9 mouse cellular contexts compared by ENCODE assay signal in genomic region chr4:118516699-118517496, GRCm38 (mm10). TPM values are rescaled to one million over a fixed set of nuclear protein-coding genes. Genes with fewer than 3 reads are reported as not detected.
DNase-seq lines count a peak whose midpoint lies in the region; ATAC-seq lines count a peak whose summit lies in the region.
"Had no signal": no experiment of that assay in that cellular context is flagged by ENCODE, and none has a peak within 500 bp of the region (broad histone marks: within the 10 kb centered on the region; RNA-seq: fewer than 3 reads in every experiment).

No protein-coding gene starts in this region.

- peak; percentile 19 for DNase-seq in neural tube, embryonic 11.5 days (ENCODE audit: low spot score)
- no peak for DNase-seq in neural tube, embryonic 10.5 days (ENCODE audit: extremely low spot score, low spot score)
- DNase-seq in kidney, postnatal 25 days = peak; percentile 62 to 78
- peak; percentile 55 for DNase-seq in midbrain, embryonic 14.5 days
- DNase-seq in urinary bladder, postnatal 4 days (ENCODE audit: low spot score in 2 of 2) = no peak
- no peak for DNase-seq in thymus, postnatal 4 days

- WGBS in neural tube, embryonic 11.5 days = 33% methylated on average over 20 of the region's 20 CpGs
- WGBS in heart, embryonic 15.5 days = 7% methylated on average over 20 of the region's 20 CpGs
- WGBS in midbrain, embryonic 14.5 days = 28% methylated on average over 20 of the region's 20 CpGs

- H3K27me3 ChIP-seq in neural tube, embryonic 11.5 days (ENCODE audit: control insufficient read depth, insufficient read depth, low read length) = no peaks in the 10 kb centered on the region
- peaks cover 8% of the 10 kb centered on the region; the same call in 1 of the 2 replicates for H3K27me3 ChIP-seq in heart, embryonic 15.5 days
- H3K27me3 ChIP-seq in midbrain, embryonic 14.5 days (ENCODE audit: control insufficient read depth, insufficient read depth, low read length) = no peaks in the 10 kb centered on the region

- no peaks in the 10 kb centered on the region for H3K36me3 ChIP-seq in neural tube, embryonic 11.5 days (ENCODE audit: control insufficient read depth, insufficient read depth, low read length)
- H3K36me3 ChIP-seq in heart, embryonic 15.5 days = no peaks in the 10 kb centered on the region
- H3K36me3 ChIP-seq in midbrain, embryonic 14.5 days (ENCODE audit: control insufficient read depth, insufficient read depth, low read length) = no peaks in the 10 kb centered on the region
- H3K36me3 ChIP-seq: limb, embryonic 15.5 days had no signal

- no peak overlapping the region for H3K4me3 ChIP-seq in neural tube, embryonic 11.5 days (ENCODE audit: low read depth, low read length)
- no peak overlapping the region for H3K4me3 ChIP-seq in heart, embryonic 15.5 days
- no peak overlapping the region for H3K4me3 ChIP-seq in midbrain, embryonic 14.5 days (replicated peaks; ENCODE audit: low read depth, low read length)
- H3K4me3 ChIP-seq: limb, embryonic 15.5 days had no signal

- no peak for ATAC-seq in neural tube, embryonic 11.5 days (ENCODE audit: insufficient read depth, low FRiP score, low TSS enrichment)
- ATAC-seq in heart, embryonic 15.5 days (replicated peaks; ENCODE audit: insufficient number of reproducible peaks, insufficient read depth, low FRiP score, low read depth) = no peak
- ATAC-seq in midbrain, embryonic 14.5 days (ENCODE audit: low FRiP score, low TSS enrichment) = no peak
- no peak for ATAC-seq in monocyte, adult 5-6 weeks (replicated peaks; ENCODE audit: insufficient number of reproducible peaks, low FRiP score, low TSS enrichment, poor library complexity, severe bottlenecking)

- H3K9me3 ChIP-seq in neural tube, embryonic 11.5 days (ENCODE audit: control insufficient read depth, low read length) = no peaks in the 10 kb centered on the region
- H3K9me3 ChIP-seq in heart, embryonic 15.5 days (replicated peaks) = no peaks in the 10 kb centered on the region
- no peaks in the 10 kb centered on the region for H3K9me3 ChIP-seq in midbrain, embryonic 14.5 days (ENCODE audit: control insufficient read depth, low read length)
- H3K9me3 ChIP-seq: limb, embryonic 15.5 days had no signal

- no peaks in the 10 kb centered on the region for H3K4me1 ChIP-seq in neural tube, embryonic 11.5 days (ENCODE audit: control insufficient read depth, insufficient read depth, low read length)
- peaks cover 15% of the 10 kb centered on the region for H3K4me1 ChIP-seq in heart, embryonic 15.5 days (replicated peaks)
- peaks cover 5% of the 10 kb centered on the region for H3K4me1 ChIP-seq in midbrain, embryonic 14.5 days (ENCODE audit: control insufficient read depth, insufficient read depth, low read length)

- no peak overlapping the region for H3K27ac ChIP-seq in neural tube, embryonic 11.5 days (ENCODE audit: low read depth, low read length)
- H3K27ac ChIP-seq in heart, embryonic 15.5 days = no peak overlapping the region
- H3K27ac ChIP-seq in midbrain, embryonic 14.5 days (replicated peaks; ENCODE audit: low read depth, low read length) = no peak overlapping the region
- H3K27ac ChIP-seq: limb, embryonic 15.5 days had no signal

- no peak overlapping the region for H3K9ac ChIP-seq in neural tube, embryonic 11.5 days (ENCODE audit: low read length)
- H3K9ac ChIP-seq in heart, embryonic 15.5 days = no peak overlapping the region
- no peak overlapping the region for H3K9ac ChIP-seq in midbrain, embryonic 14.5 days (replicated peaks; ENCODE audit: low read length)
- H3K9ac ChIP-seq: limb, embryonic 15.5 days had no signal

- 0 out of 2 replicates have a peak overlapping the region, but pooled peaks have one; percentile 4 for H3K4me2 ChIP-seq in neural tube, embryonic 11.5 days (ENCODE audit: low read depth)
- H3K4me2 ChIP-seq in heart, embryonic 15.5 days = peak overlapping the region; percentile 13; the same call in 1 of the 2 replicates
- H3K4me2 ChIP-seq in midbrain, embryonic 14.5 days (ENCODE audit: low read length) = peak overlapping the region; percentile 12; the same call in 1 of the 2 replicates
- H3K4me2 ChIP-seq: limb, embryonic 15.5 days had no signal

RNA-seq across cellular contexts. Expression of gene 2610528J11Rik, which starts 9.9 kb away (rescaled TPM):
- 0.43 and 0.74 TPM in 2 replicates for polyA plus RNA-seq in neural tube, embryonic 11.5 days (2014; fragmentation: Nextera tagmentation; extraction: Ambion mirVana)
- polyA plus RNA-seq in heart, embryonic 15.5 days (2015; fragmentation: Nextera tagmentation; extraction: Ambion mirVana) = 0.48 and 2.0 TPM in 2 replicates
- not detected in 2 replicates for polyA plus RNA-seq in midbrain, embryonic 14.5 days (2014; fragmentation: Nextera tagmentation; extraction: Ambion mirVana)
- total RNA-seq in monocyte, adult 5-6 weeks (2017) = not detected in 3 replicates

RNA-seq across cellular contexts. Expression of gene Tmem125, which starts 26.9 kb away (rescaled TPM):
- polyA plus RNA-seq in neural tube, embryonic 11.5 days (2014; fragmentation: Nextera tagmentation; extraction: Ambion mirVana) = 0.66 TPM in 1 of 2 replicates, not detected in the other
- polyA plus RNA-seq in heart, embryonic 15.5 days (2015; fragmentation: Nextera tagmentation; extraction: Ambion mirVana) = 0.39 and 1.2 TPM in 2 replicates
- polyA plus RNA-seq in midbrain, embryonic 14.5 days (2014; fragmentation: Nextera tagmentation; extraction: Ambion mirVana) = not detected in 2 replicates
- total RNA-seq in monocyte, adult 5-6 weeks (2017) = not detected in 3 replicates

RNA-seq across cellular contexts. Expression of gene Tie1, which starts 27.0 kb away (rescaled TPM):
- polyA plus RNA-seq in neural tube, embryonic 11.5 days (2014; fragmentation: Nextera tagmentation; extraction: Ambion mirVana) = 14.5 and 14.8 TPM in 2 replicates
- polyA plus RNA-seq in heart, embryonic 15.5 days (2015; fragmentation: Nextera tagmentation; extraction: Ambion mirVana) = 51.9 and 63.3 TPM in 2 replicates
- 8.1 and 12.0 TPM in 2 replicates for polyA plus RNA-seq in midbrain, embryonic 14.5 days (2014; fragmentation: Nextera tagmentation; extraction: Ambion mirVana)
- total RNA-seq in monocyte, adult 5-6 weeks (2017) = 0.10 TPM in 1 of 3 replicates, not detected in the others

RNA-seq across cellular contexts. Expression of gene Mpl, which starts 59.6 kb away (rescaled TPM):
- 1.0 and 2.1 TPM in 2 replicates for polyA plus RNA-seq in neural tube, embryonic 11.5 days (2014; fragmentation: Nextera tagmentation; extraction: Ambion mirVana)
- polyA plus RNA-seq in heart, embryonic 15.5 days (2015; fragmentation: Nextera tagmentation; extraction: Ambion mirVana) = 1.3 and 1.7 TPM in 2 replicates
- polyA plus RNA-seq in midbrain, embryonic 14.5 days (2014; fragmentation: Nextera tagmentation; extraction: Ambion mirVana) = 0.13 TPM in 1 of 2 replicates, not detected in the other
- 3.2 TPM in 1 of 3 replicates, not detected in the others for total RNA-seq in monocyte, adult 5-6 weeks (2017)

Comparison
In these comparisons a context has a peak if more than half of its experiments do, and no peak if none do; other contexts are left out.
1. DNase-seq: peak in neural tube, embryonic 11.5 days (single experiment), kidney, postnatal 25 days (2 of 2) and midbrain, embryonic 14.5 days (single experiment); none in neural tube, embryonic 10.5 days (single experiment), urinary bladder, postnatal 4 days (0 of 2) and thymus, postnatal 4 days (single experiment).
2. Peak in every context shown above with its lines, with median percentiles within 50 percentile points of each other: H3K4me2 ChIP-seq.